Mouse (Mus musculus) liver, adult 2 months (tissue): ENCODE measurements at regions not wholly inside any gene's neighbourhood (a gene's known extent, or its start where the extent isn't known, plus 50 kb on each side); places are given as distances from the start of the nearest gene placed in this dataset.
"Not testable (repeated sequence)": the region's sequence is repeated elsewhere in the genome, so short reads cannot be mapped to it uniquely, and the experiment has no call there.

Experiments
- DNase-seq: peaks from one replicate; pipeline ENCODE4 v3.0.0-alpha.2; 2011; ENCODE audit warnings: low read depth, low spot score; ENCODE audit errors: extremely low read depth
- H3K27ac ChIP-seq: fragments of 200-500 bp; replicated peaks from 2 replicates; pipeline ENCODE4 v1.5.1; 2012; ENCODE audit warnings: low read depth, mild to moderate bottlenecking, control low read depth, inconsistent platforms, low read length; ENCODE audit not compliant: insufficient read depth
- H3K27me3 ChIP-seq: fragments of 200-500 bp; 2 replicates; pipeline ENCODE4 v1.6.1; 2012; ENCODE audit warnings: mild to moderate bottlenecking, moderate library complexity, low read length, inconsistent platforms; ENCODE audit not compliant: control insufficient read depth, insufficient read depth
- H3K36me3 ChIP-seq: fragments of 200-500 bp; 2 replicates; pipeline ENCODE4 v1.6.1; 2012; ENCODE audit warnings: low read length, inconsistent platforms; ENCODE audit not compliant: control insufficient read depth, insufficient read depth
- H3K4me1 ChIP-seq: fragments of 200-500 bp; 2 replicates; pipeline ENCODE4 v1.6.1; 2011; ENCODE audit warnings: low read length; ENCODE audit not compliant: control insufficient read depth, insufficient read depth
- H3K4me3 ChIP-seq: fragments of 200-500 bp; 2 replicates; pipeline ENCODE4 v1.5.1; 2011; ENCODE audit warnings: low read depth, mild to moderate bottlenecking, control low read depth, low read length, moderate library complexity; ENCODE audit not compliant: insufficient read depth
- H3K79me2 ChIP-seq: fragments of 200-500 bp; 2 replicates; pipeline ENCODE4 v1.6.1; 2012; ENCODE audit warnings: inconsistent platforms, mild to moderate bottlenecking, low read length, moderate library complexity; ENCODE audit not compliant: control insufficient read depth, insufficient read depth
- H3K9ac ChIP-seq: fragments of 200-500 bp; 2 replicates; pipeline ENCODE4 v1.6.1; 2012; ENCODE audit warnings: low read depth, mild to moderate bottlenecking, control low read depth, inconsistent platforms, low read length
- CTCF ChIP-seq: fragments of 200-500 bp; IDR thresholded peaks from 2 replicates; pipeline ENCODE4 v1.5.1; 2011; ENCODE audit warnings: low read depth, low read length, control low read depth
- POLR2A ChIP-seq: fragments of 200-500 bp; IDR thresholded peaks from 2 replicates; pipeline ENCODE4 v1.6.1; 2011; ENCODE audit warnings: low read length, control low read depth; ENCODE audit not compliant: insufficient read depth; ENCODE audit errors: extremely low read depth
- WGBS: fragments of 180-500 bp; shearing (Covaris S2); methylation state at CpG from one replicate; pipeline ENCODE4 v1.1.7; 2018; 5-methylcytosine and 5-hydroxymethylcytosine counted together

GRCm38 (mm10) chr1:181262496-181262895, 50.7 kb upstream of the Wdr26 start:
- H3K36me3 ChIP-seq, result no peaks in the 10 kb centered on the region
- no peak for TF ChIP-seq CTCF
- no peak for TF ChIP-seq POLR2A
- no peaks in the 10 kb centered on the region for H3K27me3 ChIP-seq
- peaks cover 9% of the 10 kb centered on the region for H3K4me1 ChIP-seq
- H3K4me3 ChIP-seq, result no peak overlapping the region
- WGBS, result 88% methylated on average over 3 of the region's 3 CpGs
- H3K79me2 ChIP-seq, result no peaks in the 10 kb centered on the region
- DNase-seq, result no peak
- no peak overlapping the region for H3K9ac ChIP-seq
- H3K27ac ChIP-seq, result no peak overlapping the region

- no peak overlapping the region for H3K9ac ChIP-seq
- no peaks in the 10 kb centered on the region for H3K79me2 ChIP-seq
- no peaks in the 10 kb centered on the region for H3K36me3 ChIP-seq
- H3K4me3 ChIP-seq, result no peak overlapping the region
- WGBS, result 96% methylated on average over 10 of the region's 10 CpGs
- TF ChIP-seq POLR2A (no peak), CTCF (no peak)
- peaks cover 9% of the 10 kb centered on the region for H3K4me1 ChIP-seq
- H3K27me3 ChIP-seq, result no peaks in the 10 kb centered on the region
- H3K27ac ChIP-seq, result no peak overlapping the region
- no peak for DNase-seq
Observed at GRCm38 (mm10) chr1:181263216-181263615, 51.4 kb upstream of the Wdr26 start.

- not testable (repeated sequence) for H3K36me3 ChIP-seq, H3K79me2 ChIP-seq, H3K4me3 ChIP-seq, H3K27me3 ChIP-seq, H3K27ac ChIP-seq, DNase-seq, H3K9ac ChIP-seq, H3K4me1 ChIP-seq
- 98% methylated on average over 12 of the region's 15 CpGs for WGBS
Observed at GRCm38 (mm10) chr1:181270469-181270868, 58.7 kb upstream of the Wdr26 start.

- H3K4me3 ChIP-seq, result no peak overlapping the region
- WGBS, result 86% methylated on average over 5 of the region's 5 CpGs
Observed at GRCm38 (mm10) chr1:181271164-181271563, 59.4 kb upstream of the Wdr26 start.

GRCm38 (mm10) chr1:181271821-181272220, 60.0 kb upstream of the Wdr26 start:
- TF ChIP-seq CTCF, result no peak
- no peak for TF ChIP-seq POLR2A
- H3K4me1 ChIP-seq, result no peaks in the 10 kb centered on the region
- H3K27me3 ChIP-seq, result no peaks in the 10 kb centered on the region
- no peak overlapping the region for H3K27ac ChIP-seq
- DNase-seq, result no peak
- H3K36me3 ChIP-seq, result no peaks in the 10 kb centered on the region
- no peak overlapping the region for H3K9ac ChIP-seq
- 61% methylated on average over 6 of the region's 6 CpGs for WGBS
- no peaks in the 10 kb centered on the region for H3K79me2 ChIP-seq
- no peak overlapping the region for H3K4me3 ChIP-seq

More at GRCm38 (mm10) chr1:181271164-181271563, 59.4 kb upstream of the Wdr26 start:
- DNase-seq, result no peak
- H3K4me1 ChIP-seq, result no peaks in the 10 kb centered on the region
- no peak overlapping the region for H3K27ac ChIP-seq
- H3K9ac ChIP-seq, result no peak overlapping the region
- H3K79me2 ChIP-seq, result no peaks in the 10 kb centered on the region
- TF ChIP-seq CTCF (no peak), POLR2A (no peak)
- H3K27me3 ChIP-seq, result no peaks in the 10 kb centered on the region
- no peaks in the 10 kb centered on the region for H3K36me3 ChIP-seq

GRCm38 (mm10) chr1:181272622-181273296, 61.0 kb upstream of the Wdr26 start:
- no peaks in the 10 kb centered on the region for H3K4me1 ChIP-seq
- TF ChIP-seq CTCF (peak; percentile 95), POLR2A (no peak)
- no peaks in the 10 kb centered on the region for H3K36me3 ChIP-seq
- H3K27ac ChIP-seq, result no peak overlapping the region
- DNase-seq, result peak; percentile 45
- 6% methylated on average over 20 of the region's 20 CpGs for WGBS
- no peak overlapping the region for H3K4me3 ChIP-seq
- H3K9ac ChIP-seq, result 0 out of 2 replicates have a peak overlapping the region, but pooled peaks have one; percentile 30
- no peaks in the 10 kb centered on the region for H3K79me2 ChIP-seq
- H3K27me3 ChIP-seq, result no peaks in the 10 kb centered on the region
